Mouse (Mus musculus) hindbrain, embryonic 16.5 days (tissue): ENCODE results near the gene Gak. TPM values are rescaled to one million over a fixed set of nuclear protein-coding genes. Genes with fewer than 3 reads are reported as not detected.
"Not testable (repeated sequence)": the region's sequence is repeated elsewhere in the genome, so short reads cannot be mapped to it uniquely, and the experiment has no call there.

ENCODE experiments used
- ATAC-seq: fragments of 200-750 bp; cut with Nextera tagmentation; 2 replicates; pipeline ENCODE4 v1.8.0; 2017; ENCODE audit warnings: moderate TSS enrichment, moderate library complexity
- H3K27ac ChIP-seq: fragments of 300-500 bp; sonication (generic); 2 replicates; pipeline ENCODE4 v1.5.1; 2014; ENCODE audit warnings: low read depth, mild to moderate bottlenecking, control low read depth, low read length, moderate library complexity
- H3K27me3 ChIP-seq: fragments of 300-500 bp; sonication (generic); replicated peaks from 2 replicates; pipeline ENCODE4 v1.6.1; 2014; ENCODE audit warnings: low read length; ENCODE audit not compliant: control insufficient read depth, insufficient read depth
- H3K36me3 ChIP-seq: fragments of 300-500 bp; sonication (generic); 2 replicates; pipeline ENCODE4 v1.6.1; 2014; ENCODE audit warnings: mild to moderate bottlenecking, low read length, moderate library complexity, mixed read lengths; ENCODE audit not compliant: control insufficient read depth, insufficient read depth
- H3K4me1 ChIP-seq: fragments of 300-500 bp; sonication (generic); 2 replicates; pipeline ENCODE4 v1.6.1; 2014; ENCODE audit warnings: low read depth, low read length; ENCODE audit not compliant: control insufficient read depth, insufficient read depth
- H3K4me2 ChIP-seq: fragments of 300-500 bp; sonication (generic); 2 replicates; pipeline ENCODE4 v1.6.1; 2014; ENCODE audit warnings: mild to moderate bottlenecking, low read length, control low read depth, moderate library complexity
- H3K4me3 ChIP-seq: fragments of 300-500 bp; sonication (generic); 2 replicates; pipeline ENCODE4 v1.5.1; 2014; ENCODE audit warnings: mild to moderate bottlenecking, low read length, control low read depth, moderate library complexity
- H3K9ac ChIP-seq: fragments of 300-500 bp; sonication (generic); 2 replicates; pipeline ENCODE4 v1.6.1; 2014; ENCODE audit warnings: low read depth, mild to moderate bottlenecking, control low read depth, low read length, moderate library complexity
- H3K9me3 ChIP-seq: fragments of 300-500 bp; sonication (generic); 2 replicates; pipeline ENCODE4 v1.6.1; 2014; ENCODE audit warnings: mild to moderate bottlenecking, low read length, moderate library complexity; ENCODE audit not compliant: control insufficient read depth
- WGBS: fragments of 180-500 bp; shearing (Covaris S2); extraction: QIAGEN DNeasy Blood & Tissue Kit; methylation state at CpG from one replicate; pipeline ENCODE4 v1.1.7; 2014; 5-methylcytosine and 5-hydroxymethylcytosine counted together
- polyA plus RNA-seq: library from polyadenylated mRNA; unstranded; fragments of >200 nt; fragmentation: Nextera tagmentation; extraction: Ambion mirVana; gene quantifications from 2 replicates; pipeline ENCODE4 v1.2.1, GENCODE M21; 2015

Gak gene
- polyA plus RNA-seq, 1 experiment from 2014 or later, result 47.5 TPM

GRCm38 (mm10) chr5:108648937-108649576 lies 19.5 kb upstream of the Gak start:
- no peak overlapping the region for H3K9ac ChIP-seq
- no peak overlapping the region for H3K27ac ChIP-seq
- no peak for ATAC-seq
- no peaks in the 10 kb centered on the region for H3K27me3 ChIP-seq
- no peak overlapping the region for H3K4me3 ChIP-seq
- 93% methylated on average over 11 of the region's 11 CpGs for WGBS
- no peak overlapping the region for H3K4me2 ChIP-seq
- peaks cover 40% of the 10 kb centered on the region for H3K36me3 ChIP-seq
- H3K9me3 ChIP-seq, result no peaks in the 10 kb centered on the region
- H3K4me1 ChIP-seq, result no peaks in the 10 kb centered on the region

DNA sequence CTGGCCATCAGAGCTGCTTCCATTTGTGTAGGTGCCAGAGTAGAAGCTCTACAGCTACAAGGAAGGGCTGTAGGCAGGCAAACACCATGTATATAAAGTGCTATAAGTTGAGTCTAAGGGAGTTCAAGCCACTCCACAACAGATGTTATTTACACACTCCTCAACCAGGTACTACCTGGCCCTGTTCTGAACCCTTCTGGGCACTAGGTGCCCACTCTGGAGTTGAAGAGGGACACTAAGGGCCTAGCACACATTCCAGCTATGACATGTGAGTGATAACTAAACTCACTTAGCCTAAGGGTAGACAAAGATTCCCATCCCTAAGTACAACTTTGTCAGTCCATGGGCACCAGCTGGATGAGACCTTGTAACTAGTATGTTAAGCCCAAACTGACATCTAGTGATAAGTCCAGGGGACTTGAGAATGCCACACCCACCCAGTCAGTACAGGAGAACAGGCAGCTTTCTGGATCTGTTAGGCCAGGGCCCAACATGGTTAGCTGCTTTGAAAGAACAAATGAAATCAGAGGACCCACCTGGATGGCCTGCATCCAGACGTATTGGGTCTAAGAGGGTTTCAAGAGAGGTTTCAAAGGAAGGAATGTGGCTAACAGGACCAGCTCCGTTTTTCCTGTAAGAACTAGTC lies 18.4 kb upstream of the Gak start:
- no peak overlapping the region for H3K27ac ChIP-seq
- no peak overlapping the region for H3K4me2 ChIP-seq
- H3K27me3 ChIP-seq, result no peaks in the 10 kb centered on the region
- H3K9ac ChIP-seq, result no peak overlapping the region
- no peaks in the 10 kb centered on the region for H3K9me3 ChIP-seq
- no peak overlapping the region for H3K4me3 ChIP-seq
- H3K36me3 ChIP-seq, result peaks cover 34% of the 10 kb centered on the region
- ATAC-seq, result no peak
- 93% methylated on average over 2 of the region's 2 CpGs for WGBS
- H3K4me1 ChIP-seq, result no peaks in the 10 kb centered on the region

DNA sequence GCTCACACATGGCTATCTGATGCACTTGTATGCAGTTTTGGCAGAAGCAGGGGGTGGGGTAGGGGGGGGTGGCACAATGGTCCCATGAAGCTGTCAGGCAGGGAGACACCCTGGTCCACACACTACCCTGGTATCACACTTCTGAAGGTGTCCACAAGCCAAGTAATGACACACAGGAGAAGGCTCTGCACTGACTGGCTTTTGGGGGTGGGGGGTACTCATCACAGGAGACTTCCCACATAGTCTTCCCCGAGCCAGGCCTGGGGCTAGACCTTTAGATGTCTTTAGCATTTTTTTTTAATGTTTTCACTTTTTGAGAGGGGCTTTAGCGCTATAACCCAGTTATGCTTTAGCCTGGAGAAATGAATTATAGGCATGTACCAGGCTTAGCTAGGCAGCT lies 17.8 kb upstream of the Gak start:
- 93% methylated on average over 2 of the region's 2 CpGs for WGBS
- H3K36me3 ChIP-seq, result peaks cover 29% of the 10 kb centered on the region
- ATAC-seq, result no peak

DNA sequence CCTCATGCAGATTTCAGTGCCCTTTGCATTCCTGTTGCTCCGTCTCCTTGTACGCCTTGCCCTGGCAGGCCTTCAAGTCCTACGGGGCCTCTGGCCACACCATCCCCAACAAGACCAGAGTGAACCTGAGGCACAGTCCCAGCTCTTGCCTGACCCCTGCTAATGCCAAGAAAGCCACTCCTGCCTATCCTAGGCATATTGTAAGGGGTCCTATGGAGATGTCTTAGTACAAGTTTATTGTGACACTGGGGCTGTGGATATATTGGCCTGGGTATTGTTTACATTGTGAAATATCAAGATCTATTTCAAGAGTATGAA lies 16.7 kb upstream of the Gak start:
- H3K9me3 ChIP-seq, result no peaks in the 10 kb centered on the region
- peak; percentile 9; the same call in 1 of the 2 replicates for ATAC-seq
- no peak overlapping the region for H3K27ac ChIP-seq
- no peak overlapping the region for H3K9ac ChIP-seq
- WGBS, result 70% methylated on average over 3 of the region's 3 CpGs
- peaks cover 23% of the 10 kb centered on the region for H3K36me3 ChIP-seq
- no peaks in the 10 kb centered on the region for H3K4me1 ChIP-seq
- H3K27me3 ChIP-seq, result no peaks in the 10 kb centered on the region
- H3K4me2 ChIP-seq, result no peak overlapping the region
- H3K4me3 ChIP-seq, result no peak overlapping the region

More for the DNA sequence above, 17.8 kb upstream of the Gak start:
- Histone ChIP-seq H3K4me1 (no peaks in the 10 kb centered on the region), H3K27me3 (no peaks in the 10 kb centered on the region), H3K9me3 (no peaks in the 10 kb centered on the region), H3K4me2 (no peak overlapping the region), H3K4me3 (no peak overlapping the region), H3K27ac (no peak overlapping the region), H3K9ac (no peak overlapping the region)

DNA sequence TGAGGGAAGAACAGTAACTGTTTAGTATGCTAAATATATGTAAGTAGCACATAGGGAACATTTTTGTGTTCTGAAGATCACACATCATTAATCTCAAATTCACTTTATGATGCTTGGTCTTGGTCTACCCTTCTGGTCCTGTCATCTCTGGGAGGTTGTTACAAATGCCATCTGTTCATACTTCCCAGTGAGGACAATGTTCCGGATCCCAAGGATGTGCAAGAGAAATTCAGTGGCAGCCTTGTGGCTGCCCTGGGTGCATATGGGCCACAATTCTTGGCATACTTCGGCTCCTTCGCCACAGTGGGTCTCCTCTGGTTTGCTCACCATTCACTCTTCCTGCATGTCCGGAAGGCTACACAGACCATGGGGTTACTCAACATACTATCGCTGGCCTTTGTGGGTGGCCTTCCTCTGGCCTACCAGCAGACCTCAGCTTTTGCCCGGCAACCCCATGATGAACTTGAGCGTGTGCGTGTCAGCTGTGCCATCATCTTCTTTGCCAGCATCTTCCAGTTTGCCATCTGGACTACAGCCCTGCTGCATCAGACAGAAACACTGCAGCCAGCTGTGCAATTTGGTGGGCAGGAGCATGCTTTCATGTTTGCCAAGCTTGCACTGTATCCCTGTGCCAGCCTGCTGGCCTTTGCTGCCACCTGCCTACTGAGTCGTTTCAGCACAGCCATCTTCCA lies 16.2 kb upstream of the Gak start:
- no peak overlapping the region for H3K4me3 ChIP-seq
- no peaks in the 10 kb centered on the region for H3K27me3 ChIP-seq
- H3K36me3 ChIP-seq, result peaks cover 21% of the 10 kb centered on the region
- no peaks in the 10 kb centered on the region for H3K9me3 ChIP-seq
- H3K4me1 ChIP-seq, result no peaks in the 10 kb centered on the region
- H3K27ac ChIP-seq, result no peak overlapping the region
- no peak overlapping the region for H3K9ac ChIP-seq
- 84% methylated on average over 9 of the region's 9 CpGs for WGBS
- ATAC-seq, result peak; percentile 63
- H3K4me2 ChIP-seq, result no peak overlapping the region

DNA sequence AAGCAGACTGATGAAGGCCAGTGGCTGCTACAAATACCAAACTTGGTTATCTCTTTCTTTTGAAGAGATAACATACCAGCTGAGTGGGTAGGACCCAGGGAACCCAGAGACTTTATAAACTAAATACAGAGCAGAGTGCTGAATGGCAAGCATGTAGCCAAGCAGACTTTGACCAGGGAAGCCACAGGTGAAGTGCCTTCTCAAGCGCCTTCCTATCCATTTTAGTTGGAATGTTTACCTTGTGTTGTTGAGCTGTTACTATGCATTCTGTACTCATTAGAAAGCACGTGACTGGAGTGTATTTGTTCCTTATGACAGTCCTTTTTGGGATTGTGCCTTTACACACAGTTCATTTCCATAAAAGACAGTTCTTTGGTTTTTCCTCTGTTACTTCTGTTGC lies 14.1 kb upstream of the Gak start:
- Histone ChIP-seq H3K4me1 (no peaks in the 10 kb centered on the region), H3K4me3 (no peak overlapping the region), H3K9ac (no peak overlapping the region), H3K4me2 (no peak overlapping the region), H3K9me3 (no peaks in the 10 kb centered on the region), H3K27ac (no peak overlapping the region), H3K36me3 (peaks cover 9% of the 10 kb centered on the region), H3K27me3 (no peaks in the 10 kb centered on the region)
- WGBS, result 90% methylated on average over 2 of the region's 2 CpGs
- ATAC-seq, result no peak

GRCm38 (mm10) chr5:108636172-108636571 lies 6.6 kb upstream of the Gak start:
- ATAC-seq, result no peak
- Histone ChIP-seq H3K9me3 (no peaks in the 10 kb centered on the region), H3K4me3 (no peak overlapping the region), H3K4me2 (no peak overlapping the region), H3K4me1 (no peaks in the 10 kb centered on the region), H3K27ac (no peak overlapping the region), H3K36me3 (no peaks in the 10 kb centered on the region; the same call in 1 of the 2 replicates), H3K9ac (no peak overlapping the region), H3K27me3 (no peaks in the 10 kb centered on the region)
- 74% methylated on average over 4 of the region's 4 CpGs for WGBS

DNA sequence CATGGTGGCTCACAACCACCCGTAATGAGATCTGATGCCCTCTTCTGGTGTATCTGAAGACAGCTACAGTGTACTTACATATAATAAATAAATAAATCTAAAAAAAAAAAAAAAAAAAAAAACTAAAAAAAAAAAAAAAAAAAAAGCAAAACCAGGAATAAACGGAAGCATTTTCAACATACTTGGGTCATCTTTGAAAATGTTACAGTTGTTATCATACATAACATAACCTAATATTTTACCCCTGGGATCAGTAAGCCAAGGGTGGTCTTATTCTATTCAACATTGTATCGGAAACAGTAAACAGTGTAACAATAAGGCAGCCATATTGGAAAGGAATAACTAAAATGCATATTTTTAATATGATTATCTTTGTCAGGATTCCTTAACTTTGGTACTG lies 4.5 kb upstream of the Gak start:
- not testable (repeated sequence) for H3K4me2 ChIP-seq, H3K27me3 ChIP-seq, H3K27ac ChIP-seq, ATAC-seq, H3K4me3 ChIP-seq, H3K9ac ChIP-seq, H3K9me3 ChIP-seq, H3K36me3 ChIP-seq, H3K4me1 ChIP-seq
- 85% methylated on average over 2 of the region's 3 CpGs for WGBS

GRCm38 (mm10) chr5:108633676-108634075 lies 4.1 kb upstream of the Gak start:
- Histone ChIP-seq H3K4me2 (no peak overlapping the region), H3K9me3 (no peaks in the 10 kb centered on the region), H3K4me1 (peaks cover 5% of the 10 kb centered on the region), H3K36me3 (no peaks in the 10 kb centered on the region; the same call in 1 of the 2 replicates), H3K9ac (no peak overlapping the region), H3K4me3 (no peak overlapping the region), H3K27me3 (no peaks in the 10 kb centered on the region), H3K27ac (no peak overlapping the region)
- WGBS, result 87% methylated on average over 4 of the region's 4 CpGs
- no peak for ATAC-seq
